Mouse (Mus musculus) adrenal gland, postnatal 25 days (tissue): ENCODE results near the gene Pold1. TPM values are rescaled to one million over a fixed set of nuclear protein-coding genes. Genes with fewer than 3 reads are reported as not detected.
A peak's percentile ranks its signal among the peaks of the same experiment; 100 is the strongest.

Source experiments
- DNase-seq: peaks from one replicate; pipeline ENCODE4 v3.0.0; 2021; ENCODE audit warnings: mixed read lengths
- total RNA-seq: library from RNA; stranded (reverse); gene quantifications from 2 replicates; pipeline ENCODE4 v1.2.3, GENCODE M21; 2021

Pold1 gene
- total RNA-seq, 1 experiment from 2014 or later = 22.6 TPM

DNA sequence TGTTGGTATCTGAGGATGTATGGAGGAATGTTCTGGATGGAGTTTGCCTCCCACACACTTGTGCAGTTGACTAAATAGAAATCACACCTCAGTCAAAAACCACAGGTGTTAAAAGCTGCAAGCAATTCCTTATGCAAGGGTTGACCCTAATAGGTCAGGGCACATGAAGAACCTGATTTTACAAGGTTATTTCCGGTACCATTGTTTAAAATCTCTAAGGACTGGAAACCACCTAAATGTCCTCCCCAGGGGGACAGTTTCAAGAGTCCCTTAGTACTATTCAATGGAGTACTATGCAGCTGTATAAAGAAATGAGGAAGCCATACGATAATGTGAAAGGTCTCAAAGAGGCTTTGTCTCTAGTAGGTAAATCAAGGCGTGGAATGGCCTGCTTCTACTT is 2.4 kb downstream of the Pold1 start:
- no peak for DNase-seq

DNA sequence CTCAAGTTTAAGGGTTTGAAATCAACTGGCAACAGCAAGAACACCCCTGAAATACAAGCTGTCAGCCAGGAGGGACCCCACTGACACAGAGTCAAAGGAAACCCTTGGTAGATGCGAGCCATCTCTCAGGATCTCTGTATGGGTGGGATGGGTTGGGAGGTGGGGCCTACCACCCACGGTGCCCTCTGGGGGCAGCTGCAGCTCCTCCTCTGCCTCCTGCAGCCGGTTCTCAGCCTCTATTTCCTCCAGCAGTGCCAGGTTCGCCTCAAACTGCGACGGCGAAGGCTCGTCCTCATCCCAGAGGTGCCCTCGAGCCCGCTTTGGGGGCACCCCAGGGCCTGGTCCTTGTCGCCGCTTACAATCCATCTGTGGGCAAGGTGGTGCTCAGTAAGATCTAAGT is 5.6 kb downstream of the Pold1 start:
- DNase-seq = no peak

DNA sequence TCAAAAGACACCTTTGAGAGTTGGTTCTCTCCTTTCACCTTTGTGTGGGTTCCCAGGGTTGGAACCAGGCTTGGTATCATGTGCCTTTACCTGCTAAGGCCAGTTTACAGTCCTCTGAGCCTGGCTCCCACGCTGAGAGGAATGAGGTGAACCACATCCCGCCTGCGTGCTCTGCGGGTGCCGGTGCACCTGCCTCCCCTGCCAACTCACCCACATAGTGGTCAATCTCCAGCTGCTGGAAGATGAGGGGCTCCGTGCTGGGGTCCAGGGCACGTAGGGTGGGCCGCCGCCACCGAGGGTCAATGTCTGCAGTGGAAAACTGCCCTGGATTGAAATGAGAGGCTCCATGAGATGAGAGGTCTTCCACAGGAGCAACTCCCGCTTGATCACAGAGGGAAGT is 6.1 kb downstream of the Pold1 start:
- DNase-seq = no peak

DNA sequence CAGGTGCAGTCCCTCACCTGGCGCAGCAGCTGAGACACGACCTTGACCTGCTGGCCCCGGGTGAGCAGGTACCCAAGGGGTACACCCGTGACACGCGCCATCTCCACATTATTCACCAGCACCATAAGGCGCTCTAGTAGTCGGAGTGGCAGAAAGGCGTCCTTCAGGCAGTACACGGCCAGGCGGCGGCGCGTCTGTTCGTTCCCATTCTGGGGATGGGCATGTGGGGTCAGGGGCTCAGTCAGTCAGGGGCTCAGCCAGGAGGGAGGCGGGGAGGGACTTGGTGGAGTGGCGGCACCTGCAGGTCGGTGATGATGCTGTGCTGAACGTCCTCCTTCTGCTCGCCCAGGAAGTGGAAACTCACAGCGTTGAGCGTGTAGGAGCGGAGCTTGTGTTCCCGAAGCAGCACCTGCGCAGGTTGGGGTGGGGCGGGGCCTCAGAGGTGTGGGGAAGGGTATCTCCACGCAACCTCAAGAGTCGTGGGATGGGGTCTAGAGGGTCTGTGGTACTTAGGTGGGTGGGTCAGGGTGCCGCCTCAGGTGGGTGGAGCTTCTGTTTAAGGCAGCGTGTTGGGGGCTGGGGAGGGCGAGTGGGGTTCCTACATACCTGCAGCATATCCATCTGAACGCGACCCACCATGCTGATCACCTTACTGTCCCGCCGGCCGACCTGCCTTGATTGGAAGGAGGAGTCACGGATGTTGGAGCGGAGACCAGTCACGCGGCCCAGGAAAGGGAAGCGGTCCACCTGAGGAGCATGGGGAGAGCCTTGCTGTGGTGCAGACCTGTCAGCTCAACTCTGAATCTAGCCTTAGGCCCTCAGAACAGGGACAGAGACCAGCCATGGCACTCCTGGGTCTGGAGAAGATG is 9.7 kb downstream of the Pold1 start:
- DNase-seq = no peak

DNA sequence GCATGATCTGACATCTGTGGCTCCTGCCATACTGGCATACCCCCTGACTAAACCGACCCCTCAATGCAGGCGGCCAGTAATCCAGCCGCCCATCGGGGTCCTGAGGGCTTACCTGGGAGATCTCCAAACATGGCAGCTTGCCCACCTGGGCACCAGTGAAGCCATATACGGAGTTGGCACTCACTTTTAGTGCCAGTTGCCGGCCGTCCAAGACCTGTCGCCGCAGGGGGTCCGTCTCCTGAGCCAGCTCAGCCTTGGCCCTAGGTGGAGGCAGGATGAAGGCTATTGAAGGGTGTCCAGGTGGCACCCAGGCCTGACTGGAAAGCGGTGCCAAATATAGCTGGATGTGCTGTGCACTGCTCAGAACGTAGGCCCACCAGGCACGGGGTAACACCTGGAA is 11.2 kb downstream of the Pold1 start:
- DNase-seq = no peak

DNA sequence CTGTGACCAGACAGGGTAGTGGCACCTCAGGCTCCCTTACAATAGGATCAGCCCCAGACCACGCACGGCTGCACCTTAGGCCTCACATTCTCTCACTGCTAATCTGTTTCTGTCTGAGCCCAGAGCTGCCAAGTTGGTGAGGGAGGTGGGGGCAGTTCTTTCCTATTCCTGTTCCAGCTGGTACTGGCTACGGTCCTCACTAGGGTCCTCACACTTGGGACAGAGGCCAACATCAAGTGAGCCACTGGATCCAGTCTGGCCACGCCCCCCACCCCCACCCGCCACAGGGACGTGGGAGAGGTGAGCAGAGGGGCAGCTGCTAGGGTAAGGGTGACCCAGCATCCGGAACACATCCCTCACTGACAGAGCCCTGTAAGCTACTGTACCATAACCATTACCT is 11.6 kb downstream of the Pold1 start:
- DNase-seq = no peak

DNA sequence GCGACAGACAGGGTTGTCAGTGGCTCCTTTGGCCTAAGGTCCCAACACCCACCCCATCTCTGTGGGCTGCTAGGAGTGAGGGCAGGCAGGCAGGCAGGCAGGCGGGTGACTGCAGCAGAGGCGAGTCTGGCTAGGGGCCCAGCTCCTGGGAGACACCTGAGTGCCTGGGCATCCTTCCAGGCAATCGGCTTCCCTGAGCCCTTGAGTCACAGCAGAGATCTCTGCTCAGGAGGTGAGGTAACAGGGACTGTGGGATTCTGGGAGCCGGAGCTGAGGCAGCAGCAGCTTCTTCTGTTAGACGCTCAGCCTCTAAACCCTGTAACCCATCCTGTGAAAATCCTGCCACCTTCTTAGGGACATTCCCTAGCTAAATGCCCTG is 12.1 kb downstream of the Pold1 start:
- DNase-seq = no peak

DNA sequence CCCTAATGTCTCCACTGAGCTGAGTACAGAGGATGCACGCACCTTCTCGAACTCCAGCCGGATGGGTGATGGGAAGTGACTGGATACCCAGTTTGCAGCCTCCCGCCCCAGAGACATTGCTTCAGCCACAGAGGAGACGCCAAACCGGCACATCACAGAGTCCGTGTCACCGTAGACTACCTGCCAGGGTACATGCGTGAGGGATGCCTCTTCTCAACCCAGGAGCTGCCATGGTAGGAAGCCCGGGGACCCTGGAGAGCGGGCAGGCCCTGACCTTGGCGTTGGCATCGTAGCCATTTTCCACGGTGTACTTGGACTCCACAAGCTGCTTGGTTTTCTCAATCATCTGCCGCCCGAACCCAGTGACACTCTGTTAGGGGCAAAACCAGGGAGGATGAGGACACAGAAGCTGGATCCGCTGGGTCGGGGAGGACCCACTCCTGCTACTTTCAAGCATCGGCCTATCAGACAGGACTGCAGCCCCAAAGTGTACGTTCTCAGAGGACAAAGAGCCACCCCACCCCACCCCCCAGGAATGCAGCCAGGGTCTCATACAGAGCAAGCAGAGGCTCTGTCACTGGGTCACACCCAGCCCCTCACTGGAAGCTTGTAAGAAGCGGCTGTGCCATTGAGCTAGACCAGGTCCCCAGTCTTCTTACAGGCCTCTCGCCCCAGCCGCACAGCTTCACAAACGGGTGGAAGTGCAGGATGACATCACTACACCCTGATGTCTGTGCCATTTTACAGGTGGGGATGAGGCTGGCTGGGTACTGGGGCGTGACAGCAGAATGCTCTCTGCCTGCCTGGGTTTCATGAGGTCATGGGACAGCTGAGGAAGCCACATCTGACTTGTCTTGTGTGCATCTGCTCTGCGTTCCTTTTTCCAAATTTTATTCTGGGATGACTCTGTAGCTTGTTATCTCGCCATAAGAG is 12.7 kb downstream of the Pold1 start:
- DNase-seq = no peak

DNA sequence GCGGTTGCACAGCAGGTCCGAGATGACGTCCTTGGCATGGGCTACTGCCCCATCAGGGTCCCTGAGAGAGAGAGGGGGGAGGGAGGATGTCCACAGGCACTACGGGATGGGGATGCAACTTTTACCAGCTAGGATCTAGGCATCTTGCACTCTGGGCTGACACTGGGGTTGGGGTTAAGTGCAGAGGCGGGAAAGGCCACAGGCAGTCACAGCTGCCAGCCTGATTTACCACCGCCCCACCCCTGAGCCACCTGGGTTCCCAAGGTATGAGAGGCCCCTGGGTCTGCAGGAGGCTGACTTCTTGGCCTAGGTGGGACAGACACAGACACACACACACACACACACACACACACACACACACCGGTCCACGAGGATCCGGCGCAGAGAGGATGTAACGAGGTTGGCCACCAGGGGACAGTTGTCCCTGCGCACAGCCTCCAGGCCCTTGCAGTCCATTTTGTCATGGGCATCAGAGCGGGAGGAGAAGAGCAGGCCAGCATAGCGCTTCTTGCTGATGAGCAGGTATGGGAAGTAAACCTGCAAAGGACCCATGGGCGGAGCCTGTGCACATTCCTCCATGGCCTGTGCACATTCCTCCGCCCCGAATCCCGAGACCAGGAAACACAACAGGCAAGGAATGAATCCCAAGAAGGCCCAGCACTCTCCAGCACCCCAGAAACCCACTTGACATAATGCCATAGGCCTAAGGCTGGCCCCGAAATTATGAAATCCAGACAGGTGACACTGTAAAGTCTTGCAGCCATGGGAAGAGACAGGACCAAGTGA is 13.8 kb downstream of the Pold1 start:
- no peak for DNase-seq

DNA sequence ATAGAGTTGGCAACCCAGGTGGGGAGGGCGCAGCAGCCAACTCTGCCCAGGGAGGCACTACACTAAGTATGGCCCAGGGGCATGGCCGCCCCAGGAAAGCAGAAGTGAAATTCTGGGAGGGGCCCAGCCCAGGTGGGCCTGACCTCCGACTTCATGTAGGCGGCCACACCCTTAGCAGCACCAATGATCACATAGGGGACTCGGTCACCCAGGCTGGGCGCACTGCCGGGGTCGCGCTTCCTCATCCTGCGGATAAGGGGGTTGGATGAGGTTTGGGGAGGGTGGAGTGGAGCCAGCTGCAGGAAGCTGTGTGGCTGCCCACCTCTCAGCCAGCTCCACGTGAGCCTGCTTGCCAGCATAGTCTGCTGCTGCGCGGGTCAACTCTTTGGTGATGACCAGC is 14.4 kb downstream of the Pold1 start:
- DNase-seq = no peak

DNA sequence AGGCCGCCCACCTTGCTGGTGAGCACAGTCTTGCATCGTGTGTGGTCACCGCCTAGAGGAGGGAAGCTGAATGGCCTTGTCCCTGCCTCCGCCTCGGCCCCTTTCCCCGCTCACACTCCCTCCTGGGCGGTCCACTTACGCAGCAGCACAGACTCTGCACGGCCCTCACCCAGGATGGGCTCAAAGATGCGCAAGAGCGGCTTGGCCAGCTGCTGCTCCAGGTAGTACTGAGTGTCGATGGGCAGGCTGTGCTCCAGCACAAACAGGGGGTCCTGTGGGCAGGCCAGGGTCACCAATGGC is 15.0 kb downstream of the Pold1 start:
- DNase-seq = no peak

DNA sequence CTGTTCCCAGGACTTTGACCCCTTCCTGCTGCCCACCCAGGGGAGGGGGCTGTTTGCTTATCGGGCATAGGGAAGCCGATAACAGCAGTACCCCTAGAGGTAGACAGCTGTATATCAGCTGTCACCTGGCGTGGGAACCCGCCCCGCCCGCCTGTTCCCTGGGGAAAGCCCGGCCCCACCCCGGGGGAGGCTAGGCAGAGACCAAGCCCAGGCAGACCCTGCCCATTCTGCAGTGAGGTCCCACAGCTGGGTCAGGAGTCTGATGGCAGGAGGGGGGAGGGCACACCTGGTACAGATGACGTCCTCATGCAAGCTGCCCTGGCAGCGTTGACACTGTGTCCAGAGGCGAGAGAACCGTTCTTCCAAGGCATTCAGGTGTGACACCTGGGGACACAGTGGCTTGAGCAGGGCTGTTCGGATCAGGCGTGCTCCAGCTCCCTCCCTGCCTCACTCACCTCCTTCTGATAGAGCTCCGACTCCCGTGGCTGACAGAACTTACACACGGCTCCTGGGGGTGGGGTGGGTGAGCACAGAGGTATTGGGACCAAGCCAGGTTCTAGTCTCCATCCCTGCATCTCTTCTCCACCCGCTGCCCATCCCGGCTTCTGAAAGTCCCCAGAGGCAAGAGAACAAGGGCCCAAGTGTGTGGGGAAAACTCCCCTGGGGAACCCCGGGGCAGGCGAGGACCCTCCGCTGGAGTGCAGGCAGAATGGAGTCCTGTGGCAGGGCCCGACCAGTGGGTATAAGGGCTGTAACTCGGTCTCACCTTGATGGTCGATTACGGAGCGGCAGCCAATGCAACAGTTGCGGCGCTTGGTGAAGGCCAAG is 15.5 kb downstream of the Pold1 start:
- no peak for DNase-seq

DNA sequence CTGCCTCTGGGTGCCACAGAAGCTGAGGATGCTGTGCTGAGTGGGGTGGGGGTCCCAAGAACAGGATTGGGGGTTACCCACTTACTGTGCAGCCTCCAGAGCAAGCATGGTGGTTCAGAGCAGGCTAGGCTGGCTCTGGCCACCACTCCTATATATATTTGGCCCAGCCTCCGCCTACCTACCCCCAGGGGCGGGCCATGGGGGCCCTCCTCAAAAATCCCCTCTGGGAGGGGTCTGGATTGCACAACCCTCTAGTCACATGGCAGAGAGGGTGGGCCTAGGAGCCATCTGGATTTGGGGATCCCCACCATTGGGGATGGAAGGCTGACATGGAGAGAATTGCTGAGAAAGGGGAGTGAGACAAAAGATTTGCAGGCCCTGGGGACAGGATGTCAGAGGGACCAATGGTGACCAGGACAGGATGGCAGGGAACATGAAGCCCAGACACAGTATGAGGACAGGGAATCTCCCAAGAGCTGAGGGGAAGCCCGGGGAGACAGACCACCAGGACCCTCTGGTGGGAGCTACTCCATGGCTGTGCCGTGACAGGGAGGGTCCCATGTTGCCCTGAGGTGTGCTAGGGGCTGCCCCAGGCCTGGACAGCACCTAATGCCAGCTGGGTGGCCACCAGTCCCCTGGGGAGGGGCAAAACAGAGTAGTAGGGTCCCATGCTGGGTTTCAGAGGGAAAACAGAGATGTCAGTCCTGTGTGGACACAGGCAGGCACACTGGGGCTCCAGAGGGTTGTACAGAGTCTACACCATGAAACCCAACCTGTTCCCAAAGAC is 16.5 kb downstream of the Pold1 start, which contains the start of gene Spib:
TSS of gene Spib (minus strand) at position 126 of the 787 bp plus-strand sequence.
- no peak for DNase-seq

DNA sequence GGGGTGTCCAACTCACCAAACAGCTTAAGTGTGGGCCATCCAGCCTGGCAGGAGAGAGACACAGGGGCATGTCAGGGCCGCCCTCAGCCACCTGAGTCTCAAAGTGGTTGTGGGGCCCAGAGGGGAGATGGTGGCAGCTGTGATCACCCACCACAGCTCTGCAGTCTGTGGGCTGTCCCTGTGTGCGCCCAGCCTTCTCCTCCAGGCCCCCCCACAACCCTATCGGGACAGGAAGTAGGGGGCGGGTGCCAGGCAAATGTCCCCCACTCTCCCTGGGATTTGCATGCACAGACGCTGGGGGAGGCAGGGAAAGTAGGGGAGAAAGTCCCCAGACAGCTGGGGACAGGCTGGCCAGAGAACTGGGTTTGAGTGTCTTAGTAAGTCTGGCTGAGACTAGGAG is 17.4 kb downstream of the Pold1 start:
- DNase-seq = no peak

DNA sequence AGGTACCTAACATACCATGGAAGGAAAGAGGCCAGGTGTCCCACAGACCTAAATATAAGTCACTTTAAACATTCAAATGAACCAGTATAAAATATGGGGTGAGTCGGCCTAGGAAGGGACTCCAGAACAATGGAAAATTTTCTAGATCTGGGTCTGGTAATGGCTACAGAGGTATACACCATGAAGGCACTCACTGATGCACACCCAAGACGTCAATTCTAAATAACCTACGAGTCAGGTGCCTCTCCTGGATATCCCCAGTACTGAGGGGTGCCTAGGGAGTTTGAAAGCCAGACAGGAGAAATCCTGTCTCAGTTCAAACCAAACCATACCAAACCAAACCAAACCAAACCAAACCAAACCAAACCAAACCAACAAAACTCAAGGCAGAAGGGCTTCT is 18.1 kb downstream of the Pold1 start:
- no peak for DNase-seq

DNA sequence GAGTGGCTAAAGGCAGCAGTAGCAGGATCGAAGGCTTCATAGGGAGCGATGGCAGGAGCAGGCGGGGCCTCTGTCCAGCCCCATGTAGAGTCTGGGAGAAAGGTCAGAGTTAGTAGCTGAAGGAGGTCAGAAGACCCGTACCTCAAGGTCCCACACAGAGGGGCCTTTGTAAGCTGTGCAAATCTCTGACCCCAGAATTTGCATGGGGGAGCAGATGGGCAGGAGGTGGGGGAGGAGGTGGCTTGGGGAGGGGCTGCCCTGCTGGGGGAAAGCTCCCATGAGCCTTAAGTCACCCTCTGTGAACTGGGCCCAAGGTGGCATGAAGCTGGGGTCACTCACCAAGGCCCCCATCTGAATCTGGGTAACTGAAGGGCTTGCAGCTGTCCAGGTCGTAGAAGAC is 19.1 kb downstream of the Pold1 start:
- no peak for DNase-seq

DNA sequence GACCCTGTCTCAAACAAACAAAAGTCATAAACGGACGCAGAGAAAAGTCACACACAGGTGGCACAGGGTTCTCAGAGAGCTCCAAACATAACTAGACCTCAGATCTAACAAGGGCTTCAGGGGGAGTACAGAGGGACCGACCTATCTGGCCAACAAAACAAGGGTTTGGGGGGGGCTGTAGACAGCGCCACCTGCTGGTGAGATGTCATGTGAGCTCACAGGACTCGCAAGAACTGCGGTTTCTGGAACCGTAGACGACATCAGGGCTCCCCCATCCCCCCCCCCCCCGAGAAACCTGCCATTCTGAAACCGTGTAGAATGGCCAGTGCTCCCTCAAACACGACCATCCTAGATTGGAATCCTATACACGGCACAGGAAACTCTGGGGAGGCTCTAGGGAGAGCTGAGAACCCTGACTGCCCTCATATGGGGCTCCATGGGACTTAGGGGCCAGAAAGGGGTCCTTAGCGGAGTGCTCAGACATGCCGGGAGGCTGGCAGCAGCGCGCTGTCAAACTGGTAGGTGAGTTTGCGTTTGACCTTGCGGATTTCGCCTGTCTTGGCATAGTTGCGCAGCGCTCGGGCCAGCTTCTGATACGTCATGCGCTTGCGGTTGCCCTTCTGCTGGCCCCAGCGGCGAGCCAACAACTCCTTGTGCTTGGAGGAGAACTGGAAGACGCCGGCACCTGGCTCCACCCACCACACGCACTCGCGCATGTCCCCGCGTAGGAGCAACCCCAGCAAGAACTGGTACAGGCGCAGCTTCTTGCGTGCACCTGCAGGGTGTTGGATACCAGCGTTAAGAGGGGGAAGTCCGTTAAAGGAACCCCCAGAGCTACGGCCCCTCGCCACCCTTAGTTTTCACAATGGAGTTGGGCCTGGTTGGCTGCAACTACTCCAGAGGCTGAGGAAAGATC is 20.9 kb downstream of the Pold1 start:
- peak; percentile 70 for DNase-seq

DNA sequence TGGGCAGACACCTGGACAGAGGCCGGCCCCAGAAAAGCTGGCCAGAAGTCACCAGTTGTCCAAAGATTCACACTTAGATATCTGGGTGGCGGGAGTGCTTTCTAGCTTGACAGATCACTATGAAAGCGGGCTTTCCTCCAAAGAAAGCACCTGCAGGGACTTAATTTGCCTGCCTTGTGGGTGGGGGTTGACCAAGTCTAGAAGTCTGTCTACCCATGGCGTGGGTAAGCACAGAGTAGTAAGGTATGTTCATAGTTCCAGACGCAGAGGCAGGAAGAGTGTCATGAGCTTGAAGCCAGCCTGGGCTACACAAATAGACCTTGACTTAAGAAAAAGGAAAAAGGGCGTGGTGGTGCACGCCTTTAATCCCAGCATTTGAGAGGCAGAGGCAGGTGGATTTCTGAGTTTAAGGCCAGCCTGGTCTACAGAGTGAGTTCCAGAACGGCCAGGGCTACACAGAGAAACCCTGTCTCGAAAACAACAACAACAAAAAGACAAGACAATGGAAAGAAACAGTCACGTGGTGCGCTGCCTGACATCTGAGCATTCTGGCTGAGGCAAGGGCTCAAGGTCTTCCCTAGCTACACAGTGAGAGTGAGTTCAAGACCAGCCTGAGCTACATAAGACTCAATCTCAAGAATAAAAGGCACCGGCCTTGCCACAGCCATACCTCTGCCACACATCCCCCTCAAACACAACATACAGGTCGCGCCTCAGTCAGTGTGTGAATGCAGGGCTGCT is 22.1 kb downstream of the Pold1 start:
- DNase-seq = no peak
